Mouse (Mus musculus): ENCODE measurements at regions not wholly inside any gene's neighbourhood (a gene's known extent, or its start where the extent isn't known, plus 50 kb on each side); places are given as distances from the start of the nearest gene placed in this dataset.
A peak's percentile ranks its signal among the peaks of the same experiment; 100 is the strongest.

DNA sequence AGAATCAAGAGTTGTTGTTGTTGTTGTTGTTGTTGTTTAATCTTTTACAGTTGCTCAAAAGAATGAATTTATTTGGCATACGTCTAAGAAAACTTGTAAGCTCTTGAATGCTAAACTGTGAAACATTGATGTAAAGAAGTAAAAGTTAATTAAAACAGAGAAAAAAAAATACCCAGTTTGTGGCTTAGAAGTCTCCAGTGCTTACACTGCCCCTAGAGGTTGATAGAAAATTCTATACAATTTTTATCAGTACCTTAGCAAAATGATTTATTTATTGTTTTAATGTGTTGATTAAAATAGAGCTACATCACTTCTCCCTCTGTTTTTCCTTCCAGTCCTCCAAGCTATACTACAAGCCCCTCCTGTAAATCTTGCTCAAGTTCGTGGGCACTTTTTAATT lies 165.8 kb upstream of the Bank1 start:
- H3K27me3 ChIP-seq: no peaks in the 10 kb centered on the region
- H3K9ac ChIP-seq (replicated peaks): no peak overlapping the region
- H3K27ac ChIP-seq (replicated peaks): no peak overlapping the region
- H3K36me3 ChIP-seq: no peaks in the 10 kb centered on the region
- no peak overlapping the region for H3K4me3 ChIP-seq
- ATAC-seq (ENCODE audit: low FRiP score, low read depth): no peak
- 78% methylated on average over 2 of the region's 2 CpGs for WGBS
- no peaks in the 10 kb centered on the region for H3K9me3 ChIP-seq
- no peak overlapping the region for H3K4me2 ChIP-seq (replicated peaks)
- H3K4me1 ChIP-seq: no peaks in the 10 kb centered on the region

DNA sequence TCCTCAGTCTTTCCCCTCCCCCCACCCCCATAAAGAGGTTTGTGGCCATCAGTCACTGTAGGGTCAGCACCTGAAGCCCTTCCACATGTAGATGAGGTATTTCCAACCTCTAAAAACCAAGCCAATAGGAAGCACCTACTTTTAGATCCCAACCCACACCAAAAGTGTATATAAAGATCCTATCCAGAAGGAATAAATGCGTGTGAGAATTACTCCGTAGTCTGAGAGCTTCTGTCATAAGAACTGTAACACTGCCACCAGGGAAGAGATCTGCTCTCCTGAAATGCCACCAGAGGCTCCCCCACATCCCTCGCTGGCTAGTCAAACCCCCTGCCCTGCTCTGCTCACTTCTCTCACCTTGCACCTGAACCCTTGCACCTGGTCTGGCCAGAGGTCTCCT lies 145.8 kb upstream of the Bank1 start:
- H3K4me1 ChIP-seq: no peaks in the 10 kb centered on the region
- WGBS: 97% methylated on average over 3 of the region's 3 CpGs
- no peak for ATAC-seq (ENCODE audit: low FRiP score, low read depth)

GRCm38 (mm10) chr3:136462747-136463146 lies 136.9 kb upstream of the Bank1 start:
- WGBS: 88% methylated on average over 3 of the region's 3 CpGs

More for the DNA sequence above, 145.8 kb upstream of the Bank1 start:
- H3K9ac ChIP-seq (replicated peaks): no peak overlapping the region
- no peaks in the 10 kb centered on the region for H3K27me3 ChIP-seq
- H3K4me2 ChIP-seq (replicated peaks): no peak overlapping the region
- H3K27ac ChIP-seq (replicated peaks): no peak overlapping the region
- no peak overlapping the region for H3K4me3 ChIP-seq
- H3K9me3 ChIP-seq: no peaks in the 10 kb centered on the region
- no peaks in the 10 kb centered on the region for H3K36me3 ChIP-seq

GRCm38 (mm10) chr3:136456471-136457117 lies 130.7 kb upstream of the Bank1 start:
- H3K27me3 ChIP-seq: no peaks in the 10 kb centered on the region
- peak; percentile 56 for ATAC-seq (ENCODE audit: low FRiP score, low read depth)
- no peak overlapping the region for H3K9ac ChIP-seq (replicated peaks)
- H3K36me3 ChIP-seq: no peaks in the 10 kb centered on the region
- H3K9me3 ChIP-seq: no peaks in the 10 kb centered on the region
- H3K27ac ChIP-seq (replicated peaks): peak overlapping the region; percentile 49; the same call in 1 of the 2 replicates
- H3K4me3 ChIP-seq: no peak overlapping the region
- no peak overlapping the region for H3K4me2 ChIP-seq (replicated peaks)
- peaks cover 11% of the 10 kb centered on the region for H3K4me1 ChIP-seq
- 62% methylated on average over 10 of the region's 10 CpGs for WGBS

More at GRCm38 (mm10) chr3:136462747-136463146, 136.9 kb upstream of the Bank1 start:
- H3K4me2 ChIP-seq (replicated peaks): no peak overlapping the region
- H3K4me1 ChIP-seq: no peaks in the 10 kb centered on the region
- no peak for ATAC-seq (ENCODE audit: low FRiP score, low read depth)
- H3K36me3 ChIP-seq: no peaks in the 10 kb centered on the region
- H3K27me3 ChIP-seq: no peaks in the 10 kb centered on the region
- H3K4me3 ChIP-seq: no peak overlapping the region
- H3K27ac ChIP-seq (replicated peaks): no peak overlapping the region
- H3K9me3 ChIP-seq: no peaks in the 10 kb centered on the region
- H3K9ac ChIP-seq (replicated peaks): no peak overlapping the region

DNA sequence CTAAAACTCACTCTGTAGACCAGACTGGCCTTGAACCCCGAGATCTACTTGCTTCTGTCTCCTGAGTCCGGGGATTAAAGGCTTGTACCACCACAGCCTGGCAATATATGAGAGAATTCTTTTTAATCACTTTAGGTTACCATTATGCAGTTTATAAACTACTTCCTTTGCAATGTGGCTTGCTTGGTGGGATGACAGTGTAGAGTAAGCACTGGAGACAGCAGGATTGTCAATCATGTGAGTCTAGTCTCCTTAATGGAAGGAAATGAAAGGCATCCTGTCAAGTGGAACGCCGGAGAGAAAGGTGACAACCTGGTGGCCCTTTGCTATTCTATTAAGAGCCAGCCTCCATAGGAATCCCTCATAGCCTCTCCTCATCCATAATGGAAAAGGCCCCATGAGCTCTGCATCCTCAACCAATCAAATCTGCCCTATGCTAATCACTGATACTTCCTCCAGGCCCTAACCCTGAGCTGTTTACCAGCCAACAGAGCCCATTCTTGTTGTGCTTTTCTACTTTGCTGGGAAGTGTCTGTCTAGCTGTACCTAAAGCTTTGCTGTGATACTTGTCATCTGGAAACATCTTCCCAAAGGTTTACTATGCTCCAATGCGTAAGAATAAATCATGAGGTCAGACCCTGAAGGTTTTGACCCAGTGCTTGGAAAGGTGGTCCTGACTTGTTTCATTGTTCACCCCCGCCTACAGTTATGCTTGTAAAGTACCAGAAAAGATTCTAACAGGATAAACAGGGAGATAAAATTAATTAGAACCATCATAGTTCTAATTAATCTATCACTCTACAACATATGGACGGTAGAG lies 130.0 kb upstream of the Bank1 start:
- no peaks in the 10 kb centered on the region for H3K27me3 ChIP-seq
- H3K4me3 ChIP-seq: no peak overlapping the region
- no peak overlapping the region for H3K4me2 ChIP-seq (replicated peaks)
- WGBS: 51% methylated on average over 7 of the region's 7 CpGs
- H3K9ac ChIP-seq (replicated peaks): no peak overlapping the region
- H3K4me1 ChIP-seq: peaks cover 11% of the 10 kb centered on the region
- ATAC-seq (ENCODE audit: low FRiP score, low read depth): peak; percentile 93
- no peaks in the 10 kb centered on the region for H3K9me3 ChIP-seq
- H3K27ac ChIP-seq (replicated peaks): peak overlapping the region; percentile 49; the same call in 1 of the 2 replicates
- H3K36me3 ChIP-seq: no peaks in the 10 kb centered on the region

DNA sequence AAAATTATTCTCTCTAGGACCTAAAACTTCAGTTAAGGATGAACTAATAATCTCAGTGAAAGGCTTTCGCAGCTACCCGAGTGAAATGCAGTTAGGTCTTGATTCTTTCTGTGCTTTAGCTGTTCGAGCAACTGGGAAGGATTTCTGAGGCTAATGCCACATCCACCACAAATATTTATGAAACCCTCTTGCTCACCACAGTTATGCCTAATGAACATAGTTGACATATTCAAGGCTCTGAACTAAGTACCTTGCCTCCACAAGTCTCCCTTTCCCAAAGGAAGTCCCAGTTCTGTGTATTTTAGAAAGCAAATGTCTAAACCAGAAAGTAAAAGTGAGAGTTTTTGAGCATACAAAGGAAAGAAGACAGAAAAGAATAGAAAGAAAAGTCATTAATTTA lies 129.1 kb upstream of the Bank1 start:
- 83% methylated on average over 3 of the region's 3 CpGs for WGBS
- no peaks in the 10 kb centered on the region for H3K27me3 ChIP-seq
- no peak overlapping the region for H3K4me3 ChIP-seq
- peaks cover 11% of the 10 kb centered on the region for H3K4me1 ChIP-seq
- H3K4me2 ChIP-seq (replicated peaks): no peak overlapping the region
- H3K27ac ChIP-seq (replicated peaks): no peak overlapping the region
- H3K9me3 ChIP-seq: no peaks in the 10 kb centered on the region
- no peak for ATAC-seq (ENCODE audit: low FRiP score, low read depth)
- no peak overlapping the region for H3K9ac ChIP-seq (replicated peaks)
- no peaks in the 10 kb centered on the region for H3K36me3 ChIP-seq

- Histone ChIP-seq H3K9me3 (no peaks in the 10 kb centered on the region), H3K27me3 (no peaks in the 10 kb centered on the region), H3K4me3 (no peak overlapping the region), H3K4me1 (peaks cover 7% of the 10 kb centered on the region), H3K9ac (replicated peaks) (no peak overlapping the region), H3K27ac (replicated peaks) (no peak overlapping the region), H3K36me3 (no peaks in the 10 kb centered on the region), H3K4me2 (replicated peaks) (no peak overlapping the region)
- no peak for ATAC-seq (ENCODE audit: low FRiP score, low read depth)
- WGBS: 81% methylated on average over 9 of the region's 9 CpGs
Measured at GRCm38 (mm10) chr3:136450986-136451774, 125.3 kb upstream of the Bank1 start.

DNA sequence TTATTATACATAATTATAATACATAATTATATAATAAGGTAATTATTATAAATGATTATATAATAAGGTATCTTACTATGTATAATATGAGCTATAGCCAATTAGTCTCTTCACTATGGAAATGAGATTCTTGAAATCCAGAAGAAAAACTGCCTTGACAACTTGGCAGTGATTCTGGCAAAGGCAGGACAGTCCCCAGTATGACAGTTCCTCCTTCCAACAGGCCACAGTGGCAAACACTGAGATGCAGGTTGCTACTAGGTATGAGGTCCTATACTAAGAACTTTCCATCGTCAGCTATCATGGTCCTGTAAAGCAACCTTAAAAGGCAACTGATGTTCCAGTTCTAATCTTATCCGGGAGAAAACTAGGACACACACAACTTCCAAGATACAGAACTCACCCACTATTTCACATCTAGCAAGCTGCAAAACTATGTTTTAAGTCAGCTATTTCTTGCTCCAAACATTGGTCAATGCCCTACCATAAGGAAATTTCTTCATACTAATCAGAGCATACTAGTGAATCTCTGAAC lies 124.6 kb upstream of the Bank1 start:
- 92% methylated on average over 2 of the region's 2 CpGs for WGBS
- no peak for ATAC-seq (ENCODE audit: low FRiP score, low read depth)
- no peaks in the 10 kb centered on the region for H3K4me1 ChIP-seq
- H3K9me3 ChIP-seq: no peaks in the 10 kb centered on the region
- no peaks in the 10 kb centered on the region for H3K36me3 ChIP-seq
- H3K4me2 ChIP-seq (replicated peaks): no peak overlapping the region
- no peak overlapping the region for H3K9ac ChIP-seq (replicated peaks)
- H3K4me3 ChIP-seq: no peak overlapping the region
- no peaks in the 10 kb centered on the region for H3K27me3 ChIP-seq
- H3K27ac ChIP-seq (replicated peaks): no peak overlapping the region

GRCm38 (mm10) chr3:136449364-136449763 lies 123.5 kb upstream of the Bank1 start:
- no peaks in the 10 kb centered on the region for H3K9me3 ChIP-seq
- no peak overlapping the region for H3K4me2 ChIP-seq (replicated peaks)
- ATAC-seq (ENCODE audit: low FRiP score, low read depth): peak; percentile 82
- no peaks in the 10 kb centered on the region for H3K4me1 ChIP-seq
- H3K4me3 ChIP-seq: no peak overlapping the region
- no peak overlapping the region for H3K27ac ChIP-seq (replicated peaks)
- H3K27me3 ChIP-seq: no peaks in the 10 kb centered on the region
- H3K36me3 ChIP-seq: no peaks in the 10 kb centered on the region
- no peak overlapping the region for H3K9ac ChIP-seq (replicated peaks)
- WGBS: 73% methylated on average over 4 of the region's 4 CpGs

GRCm38 (mm10) chr3:136444598-136444997 lies 118.7 kb upstream of the Bank1 start:
- no peaks in the 10 kb centered on the region for H3K36me3 ChIP-seq
- ATAC-seq (ENCODE audit: low FRiP score, low read depth): no peak
- no peaks in the 10 kb centered on the region for H3K27me3 ChIP-seq
- H3K4me1 ChIP-seq: no peaks in the 10 kb centered on the region
- no peaks in the 10 kb centered on the region for H3K9me3 ChIP-seq
- no peak overlapping the region for H3K9ac ChIP-seq (replicated peaks)
- no peak overlapping the region for H3K4me2 ChIP-seq (replicated peaks)
- H3K27ac ChIP-seq (replicated peaks): no peak overlapping the region
- no peak overlapping the region for H3K4me3 ChIP-seq
- WGBS: 74% methylated on average over 2 of the region's 2 CpGs

DNA sequence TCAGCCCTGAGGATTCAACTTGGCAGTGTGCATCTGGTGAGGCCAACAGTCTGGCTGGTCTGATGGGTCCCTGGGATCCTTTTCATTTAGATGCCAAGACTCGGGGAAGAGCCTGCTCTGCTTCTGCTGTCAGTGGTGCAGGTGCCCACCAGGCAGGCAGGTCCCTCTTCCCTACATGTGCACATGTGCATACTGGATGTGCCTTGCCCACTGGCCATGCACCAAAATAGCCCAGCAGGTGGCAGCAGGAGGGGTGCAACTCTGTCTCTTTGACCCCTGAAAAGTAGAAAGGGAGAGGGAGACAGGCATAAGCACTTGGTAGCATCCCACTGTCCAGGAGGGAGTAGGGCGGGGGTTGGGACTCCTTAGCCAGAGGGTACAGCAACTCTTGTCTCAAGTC lies 116.2 kb upstream of the Bank1 start:
- Histone ChIP-seq H3K4me1 (no peaks in the 10 kb centered on the region), H3K4me3 (no peak overlapping the region), H3K36me3 (no peaks in the 10 kb centered on the region), H3K9me3 (no peaks in the 10 kb centered on the region), H3K27me3 (no peaks in the 10 kb centered on the region), H3K9ac (replicated peaks) (no peak overlapping the region), H3K4me2 (replicated peaks) (no peak overlapping the region), H3K27ac (replicated peaks) (no peak overlapping the region)
- no peak for ATAC-seq (ENCODE audit: low FRiP score, low read depth)
- 82% methylated on average over 2 of the region's 2 CpGs for WGBS

Measured in midbrain, embryonic 12.5 days (tissue).